Mouse (Mus musculus): ENCODE results near the gene Lrch1.

GRCm38 (mm10) chr14:74924521-74924920, 23.2 kb downstream of the Lrch1 start:
- TF ChIP-seq TCF12 (IDR thresholded peaks at IDR 0.05; ENCODE audit: insufficient read depth, poor library complexity, severe bottlenecking) (no peak), MYOG (IDR thresholded peaks at IDR 0.05; ENCODE audit: control insufficient read depth in 1 of 3, insufficient read depth in 1 of 3, insufficient read length in 2 of 3, low read depth in 2 of 3) (no peak), SRF (IDR thresholded peaks at IDR 0.05; ENCODE audit: control insufficient read depth, insufficient read length, low read depth) (no peak), POLR2A (IDR thresholded peaks at IDR 0.05; ENCODE audit: insufficient read length, low read depth) (no peak), MYOD1 (IDR thresholded peaks at IDR 0.05; ENCODE audit: control insufficient read depth in 1 of 3, insufficient read length in 2 of 3, low read depth in 2 of 3) (no peak), USF1 (IDR thresholded peaks at IDR 0.05; ENCODE audit: low read depth) (no peak), MAX (IDR thresholded peaks at IDR 0.05; ENCODE audit: low read depth) (no peak)
